8 mouse cellular contexts compared by ENCODE assay signal in genomic region chr8:83715031-83715690, GRCm38 (mm10). TPM values are rescaled to one million over a fixed set of nuclear protein-coding genes. Genes with fewer than 3 reads are reported as not detected.
DNase-seq lines count a peak whose midpoint lies in the region; ATAC-seq and TF ChIP-seq lines count a peak whose summit lies in the region.

Gene Ddx39, plus strand, starts transcription at chr8:83715177.

- CTCF ChIA-PET in Patski (lab: Charles Lee), result interaction anchor here (1.0 to 2.1 kb wide), 6 partner anchors 9 to 183 kb away, joined by 3 to 9 read pairs (median 4); no protein-coding TSS in a partner anchor

- in situ Hi-C loops in Patski (cut with MboI; ENCODE audit: low pct_unique_long_range_greater_than_20kb), result no loop called here

- peak within 1 kb of the TSS; percentile 95 for H3K4me2 ChIP-seq in hindbrain, embryonic 13.5 days

- H3K27ac ChIP-seq in hindbrain, embryonic 13.5 days, result peak within 1 kb of the TSS; percentile 94

- peak; percentile 90 for DNase-seq in Patski (ENCODE audit: low read depth, low spot score)
- peak; percentile 92 to 93 for DNase-seq in cerebellum, postnatal 14 days
- DNase-seq in frontal cortex, postnatal 14 days (ENCODE audit: low spot score in 2 of 2), result peak; percentile 93 to 97
- DNase-seq in layer of hippocampus, postnatal 25 days (ENCODE audit: extremely low spot score in 1 of 2, low spot score in 1 of 2), result peak; percentile 78 to 95
- DNase-seq in lung, postnatal 25 days (ENCODE audit: low spot score), result peak; percentile 99
- peak; percentile 98 for DNase-seq in retina, embryonic 14.5 days (ENCODE audit: low spot score)
- DNase-seq in thymus, postnatal 4 days, result peak; percentile 93

- peak within 1 kb of the TSS; percentile 88 for H3K4me3 ChIP-seq in hindbrain, embryonic 13.5 days

- H3K27me3 ChIP-seq in Patski, result no peaks in the 10 kb centered on the region
- no peaks in the 10 kb centered on the region; the same call in 1 of the 2 replicates for H3K27me3 ChIP-seq in hindbrain, embryonic 13.5 days

- POLR2A ChIA-PET in Patski (lab: Charles Lee), result interaction anchor here (1.0 to 2.7 kb wide), 3 partner anchors 12 to 106 kb away, joined by 3 to 12 read pairs (median 5); partner anchors contain the start of gene Pkn1

- ATAC-seq in Patski, result peak; percentile 100
- peak; percentile 100 for ATAC-seq in hindbrain, embryonic 13.5 days (ENCODE audit: low FRiP score)

- under 1% methylated on average over 63 of the region's 63 CpGs for WGBS in hindbrain, embryonic 13.5 days

- H3K9ac ChIP-seq in hindbrain, embryonic 13.5 days, result peak within 1 kb of the TSS; percentile 80

- TF ChIP-seq CTCF in Patski (IDR thresholded peaks at IDR 0.05), result no peak

- peaks cover 23% of the 10 kb centered on the region for H3K4me1 ChIP-seq in hindbrain, embryonic 13.5 days (replicated peaks)

- peaks cover 9% of the 10 kb centered on the region for H3K36me3 ChIP-seq in hindbrain, embryonic 13.5 days

- no peaks in the 10 kb centered on the region for H3K9me3 ChIP-seq in hindbrain, embryonic 13.5 days

RNA-seq across cellular contexts. Expression of gene Ddx39, which starts in this region (rescaled TPM):
- polyA plus RNA-seq in Patski (2021), result 70.9 TPM
- 116 and 119 TPM in 2 replicates for polyA plus RNA-seq in hindbrain, embryonic 13.5 days (2015; fragmentation: Nextera tagmentation; extraction: Ambion mirVana)
- total RNA-seq in layer of hippocampus, postnatal 25 days (2021), result 10 to 100 TPM; 14.4 to 17.2 TPM

Comparison
In these comparisons a context has a peak if more than half of its experiments do, and no peak if none do; other contexts are left out.
1. Peak in every context shown above with its lines: DNase-seq, ATAC-seq, H3K4me3 ChIP-seq and H3K27ac ChIP-seq.